Mouse (Mus musculus) E14TG2a.4 (cell line): ENCODE results near the gene Wdr81.

ENCODE experiments used
- H3K27me3 ChIP-seq: 2 replicates; pipeline ENCODE4 v1.6.1; 2014; ENCODE audit warnings: low read length, control low read depth; ENCODE audit not compliant: insufficient read depth
- H3K36me3 ChIP-seq: 2 replicates; pipeline ENCODE4 v1.6.1; 2014; ENCODE audit warnings: low read length, control low read depth; ENCODE audit not compliant: insufficient read depth
- H3K4me1 ChIP-seq: replicated peaks from 2 replicates; pipeline ENCODE4 v1.6.1; 2014; ENCODE audit warnings: low read depth, low read length, control low read depth
- H3K4me3 ChIP-seq: replicated peaks from 2 replicates; pipeline ENCODE4 v1.5.1; 2014; ENCODE audit warnings: mild to moderate bottlenecking, low read length
- H3K9me3 ChIP-seq: 2 replicates; pipeline ENCODE4 v1.6.1; 2014; ENCODE audit warnings: low read length, control low read depth
- CTCF ChIP-seq: conservative IDR thresholded peaks from 2 replicates; pipeline ENCODE4 v1.5.1; 2014; ENCODE audit warnings: low read length
- NANOG ChIP-seq: IDR thresholded peaks from 2 replicates; pipeline ENCODE4 v1.6.1; 2014; ENCODE audit warnings: borderline replicate concordance, low read length, mixed read lengths
- POU5F1 ChIP-seq: IDR thresholded peaks from 2 replicates; pipeline ENCODE4 v1.6.1; 2014; ENCODE audit warnings: low read length, borderline replicate concordance

The Wdr81 gene

DNA sequence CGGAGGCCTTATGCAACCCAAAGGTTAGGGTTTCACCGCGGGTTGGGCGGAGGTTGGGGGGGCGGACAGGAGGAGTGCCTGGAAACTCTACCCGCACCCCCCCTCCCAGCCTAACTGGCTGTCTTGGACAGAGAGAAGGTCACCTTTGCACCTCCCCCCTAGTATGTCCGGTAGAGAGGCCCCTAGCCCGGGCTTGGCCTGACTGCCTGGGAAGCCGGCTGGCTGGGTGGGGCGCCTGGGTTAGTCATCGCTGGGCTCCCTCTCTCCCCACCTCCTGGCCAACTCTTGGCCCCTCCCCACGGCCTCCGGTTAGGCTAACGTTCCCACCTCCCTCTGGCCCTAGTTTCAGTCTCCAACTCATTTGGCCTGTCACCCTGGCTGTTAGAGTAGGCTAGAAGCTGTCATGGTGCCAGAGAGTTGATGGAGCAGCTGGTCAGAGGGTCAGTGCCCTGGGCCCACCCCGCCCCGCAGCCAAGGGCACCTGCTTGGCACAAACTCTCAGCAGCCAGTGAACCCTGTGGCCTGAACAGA, 7.8 kb upstream of the Wdr81 start:
- Histone ChIP-seq H3K4me1 (peaks cover 65% of the 10 kb centered on the region), H3K4me3 (peak overlapping the region; percentile 88), H3K27me3 (no peaks in the 10 kb centered on the region), H3K9me3 (no peaks in the 10 kb centered on the region), H3K36me3 (peaks cover 27% of the 10 kb centered on the region)
- TF ChIP-seq NANOG (no peak), POU5F1 (no peak), CTCF (no peak)

- H3K9me3 ChIP-seq: no peaks in the 10 kb centered on the region
These were observed 7.3 kb upstream of the Wdr81 start for GRCm38 (mm10) chr11:75461743-75462252.

DNA sequence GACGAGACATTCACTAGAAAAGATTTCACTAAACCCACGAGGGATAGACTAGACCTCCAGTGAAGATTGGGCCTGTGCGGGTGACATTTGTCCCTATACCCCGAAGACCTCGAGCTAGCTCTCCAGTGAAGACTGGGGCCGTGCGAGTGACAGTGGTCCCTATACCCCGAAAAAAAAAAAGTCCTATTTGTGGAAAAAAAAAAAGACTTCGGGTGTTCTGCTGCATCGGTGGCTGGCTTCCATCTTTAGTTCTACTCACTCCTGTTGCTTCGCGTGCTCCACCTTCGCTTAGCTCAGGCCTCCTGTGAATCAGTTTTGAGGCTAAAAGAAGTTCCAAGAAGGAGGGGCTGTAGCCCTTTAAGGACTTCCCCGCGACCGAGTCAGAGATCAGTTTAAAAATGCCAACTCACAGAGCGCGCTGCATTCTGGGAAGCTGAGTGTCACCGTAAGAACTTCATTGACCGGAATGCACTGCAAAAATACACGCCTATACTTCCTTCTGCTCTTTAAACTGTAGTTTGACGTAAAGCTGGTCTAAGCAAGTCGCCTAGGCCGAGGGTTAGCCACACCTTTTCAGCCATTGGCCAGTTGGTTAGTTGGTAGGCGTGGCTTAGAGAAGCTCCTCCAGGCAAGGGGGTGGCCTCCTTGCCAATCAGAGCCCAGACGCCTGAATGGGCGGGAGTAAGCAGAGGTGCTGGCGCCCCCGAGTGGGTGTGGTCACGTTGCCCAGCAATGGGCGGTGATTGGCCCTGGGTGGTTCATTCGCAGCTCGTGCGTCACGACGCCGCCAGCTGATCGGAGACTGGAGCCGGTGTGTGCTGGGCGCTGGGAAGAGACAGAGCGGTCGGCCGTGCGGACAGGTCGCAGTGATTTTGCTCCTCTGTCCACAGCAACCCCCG, 6.6 kb upstream of the Wdr81 start, which contains the start of gene Tlcd2:
Tlcd2 (plus strand) TSS at position 872 of the 899 bp plus-strand sequence.
- TF ChIP-seq CTCF (no peak), NANOG (no peak), POU5F1 (no peak)
- H3K36me3 ChIP-seq: peaks cover 26% of the 10 kb centered on the region
- no peaks in the 10 kb centered on the region for H3K9me3 ChIP-seq

More at GRCm38 (mm10) chr11:75461743-75462252, 7.3 kb upstream of the Wdr81 start:
- peaks cover 62% of the 10 kb centered on the region for H3K4me1 ChIP-seq
- H3K36me3 ChIP-seq: peaks cover 27% of the 10 kb centered on the region
- TF ChIP-seq POU5F1 (no peak), CTCF (no peak), NANOG (no peak)
- no peaks in the 10 kb centered on the region for H3K27me3 ChIP-seq
- H3K4me3 ChIP-seq: peak overlapping the region; percentile 88

DNA sequence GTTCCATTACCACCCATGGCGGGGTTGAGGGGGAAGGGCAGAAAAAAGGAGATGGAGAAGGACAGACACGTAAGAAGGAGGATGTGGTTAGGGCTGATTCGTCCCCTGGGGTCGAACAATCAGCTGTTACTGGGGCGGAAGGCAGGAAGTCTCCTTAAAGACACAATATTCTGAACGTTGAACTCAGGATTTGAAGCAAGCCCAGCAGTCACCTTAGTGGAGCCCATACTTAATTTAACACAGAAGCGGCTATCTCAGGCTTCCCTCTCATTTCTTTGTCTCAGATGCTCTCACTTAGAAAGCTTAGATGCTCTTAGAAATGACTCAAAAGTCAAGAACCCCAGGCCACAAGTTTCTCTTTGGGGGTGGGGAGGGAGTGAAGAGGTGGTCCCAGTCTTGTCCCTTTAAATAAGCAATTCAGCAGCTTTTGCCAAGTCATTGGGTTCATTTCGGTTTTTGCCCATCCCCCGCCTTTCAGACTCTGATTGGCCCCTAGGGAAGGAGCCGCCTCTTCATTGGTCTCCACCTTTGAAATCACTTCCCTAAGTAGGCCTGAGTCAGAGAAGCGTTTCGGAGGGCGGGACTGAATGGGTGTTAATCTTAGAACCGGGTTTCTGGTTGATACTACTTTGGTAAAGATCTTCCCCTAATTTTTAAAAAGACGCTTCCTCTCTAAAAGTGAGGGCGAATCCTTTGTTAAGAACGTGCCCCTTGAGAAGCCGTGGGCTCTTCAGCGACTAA, 5.8 kb upstream of the Wdr81 start:
- no peak for TF ChIP-seq CTCF
- TF ChIP-seq POU5F1: no peak
- no peak; the same call in 1 of the 2 replicates for TF ChIP-seq NANOG
- no peaks in the 10 kb centered on the region for H3K9me3 ChIP-seq
- no peaks in the 10 kb centered on the region for H3K27me3 ChIP-seq
- peak overlapping the region; percentile 77 for H3K4me3 ChIP-seq
- peaks cover 18% of the 10 kb centered on the region for H3K36me3 ChIP-seq
- peaks cover 72% of the 10 kb centered on the region for H3K4me1 ChIP-seq

More for the DNA sequence above, 6.6 kb upstream of the Wdr81 start, which contains the start of gene Tlcd2:
- Histone ChIP-seq H3K27me3 (no peaks in the 10 kb centered on the region), H3K4me3 (peak within 1 kb of the TSS; percentile 88), H3K4me1 (peaks cover 65% of the 10 kb centered on the region)

GRCm38 (mm10) chr11:75459751-75460102, 5.2 kb upstream of the Wdr81 start:
- Histone ChIP-seq H3K4me3 (peak overlapping the region; percentile 77), H3K9me3 (no peaks in the 10 kb centered on the region)
- TF ChIP-seq POU5F1 (no peak), NANOG (no peak)

GRCm38 (mm10) chr11:75459141-75459711, 4.7 kb upstream of the Wdr81 start:
- Histone ChIP-seq H3K27me3 (peaks cover 3% of the 10 kb centered on the region), H3K36me3 (peaks cover 8% of the 10 kb centered on the region), H3K4me3 (peak overlapping the region; percentile 77; the same call in 1 of the 2 replicates), H3K4me1 (peaks cover 71% of the 10 kb centered on the region), H3K9me3 (no peaks in the 10 kb centered on the region)
- TF ChIP-seq CTCF: no peak
- TF ChIP-seq POU5F1: no peak
- no peak for TF ChIP-seq NANOG

More at GRCm38 (mm10) chr11:75459751-75460102, 5.2 kb upstream of the Wdr81 start:
- H3K4me1 ChIP-seq: peaks cover 72% of the 10 kb centered on the region
- no peaks in the 10 kb centered on the region; the same call in 1 of the 2 replicates for H3K27me3 ChIP-seq
- H3K36me3 ChIP-seq: peaks cover 13% of the 10 kb centered on the region

DNA sequence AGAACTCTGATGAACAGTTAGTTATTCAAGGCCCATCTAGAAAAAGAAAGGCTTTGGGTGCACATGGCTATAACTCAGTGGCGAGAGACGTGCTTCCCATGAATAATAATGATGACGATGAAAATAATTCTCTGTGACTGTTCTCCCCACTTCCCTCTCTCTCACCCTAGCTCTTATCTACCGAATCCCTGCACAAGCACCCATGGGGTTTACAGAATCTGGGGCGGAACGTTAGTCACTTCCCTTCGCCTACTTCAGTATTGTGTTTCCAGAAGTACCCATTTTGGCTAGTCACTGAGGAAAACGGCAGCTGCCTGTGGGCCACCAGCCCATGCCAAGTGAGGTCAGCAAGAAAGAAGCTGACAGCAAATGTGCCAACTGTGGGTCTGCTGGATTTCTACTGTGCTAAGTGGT, 4.1 kb upstream of the Wdr81 start:
- TF ChIP-seq POU5F1 (no peak), NANOG (no peak), CTCF (no peak)

More for the DNA sequence above, 4.1 kb upstream of the Wdr81 start:
- Histone ChIP-seq H3K4me3 (no peak overlapping the region), H3K27me3 (peaks cover 8% of the 10 kb centered on the region), H3K4me1 (peaks cover 74% of the 10 kb centered on the region), H3K9me3 (no peaks in the 10 kb centered on the region), H3K36me3 (peaks cover 2% of the 10 kb centered on the region)
